Mouse (Mus musculus): ENCODE measurements at regions not wholly inside any gene's neighbourhood (a gene's known extent, or its start where the extent isn't known, plus 50 kb on each side); places are given as distances from the start of the nearest gene placed in this dataset.

DNA sequence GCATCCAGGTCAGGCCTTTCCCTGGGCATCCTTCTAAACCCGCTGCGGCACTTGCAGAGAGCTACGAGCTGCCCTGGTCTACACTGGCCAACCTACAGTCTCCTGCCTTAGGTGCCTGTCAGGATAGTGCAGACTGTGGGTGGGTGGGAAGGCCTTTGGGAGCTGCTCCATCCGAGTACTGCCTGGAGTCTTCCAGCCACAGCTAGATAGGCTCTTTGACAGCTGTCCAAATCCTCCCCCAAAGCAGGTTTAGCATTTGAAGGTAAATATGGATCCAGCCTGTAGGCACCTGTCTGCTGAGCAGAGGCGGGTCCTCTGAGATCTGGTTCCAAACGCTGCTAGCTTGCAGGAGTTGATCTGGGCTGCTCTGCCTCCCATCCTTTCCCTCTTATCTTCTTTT lies 295.6 kb upstream of the Hs6st1 start:
- no peak for TF ChIP-seq CTCF (IDR thresholded peaks at IDR 0.05; ENCODE audit: low read depth, low read length)
- TF ChIP-seq POLR2A (IDR thresholded peaks at IDR 0.05; ENCODE audit: insufficient read depth, low read length), result no peak

All from ES-Bruce4 (cell line).